Mouse (Mus musculus) liver, postnatal 0 days (tissue): ENCODE results near the gene Nthl1.

Experiments
- CTCF ChIP-seq: sonication (generic); IDR thresholded peaks from 2 replicates; pipeline ENCODE4 v1.5.1; 2016; ENCODE audit warnings: antibody characterized with exemption, low read depth
- EP300 ChIP-seq: IDR thresholded peaks from 2 replicates; pipeline ENCODE4 v1.6.1; 2016; ENCODE audit warnings: antibody characterized with exemption, low read depth, mild to moderate bottlenecking

DNA sequence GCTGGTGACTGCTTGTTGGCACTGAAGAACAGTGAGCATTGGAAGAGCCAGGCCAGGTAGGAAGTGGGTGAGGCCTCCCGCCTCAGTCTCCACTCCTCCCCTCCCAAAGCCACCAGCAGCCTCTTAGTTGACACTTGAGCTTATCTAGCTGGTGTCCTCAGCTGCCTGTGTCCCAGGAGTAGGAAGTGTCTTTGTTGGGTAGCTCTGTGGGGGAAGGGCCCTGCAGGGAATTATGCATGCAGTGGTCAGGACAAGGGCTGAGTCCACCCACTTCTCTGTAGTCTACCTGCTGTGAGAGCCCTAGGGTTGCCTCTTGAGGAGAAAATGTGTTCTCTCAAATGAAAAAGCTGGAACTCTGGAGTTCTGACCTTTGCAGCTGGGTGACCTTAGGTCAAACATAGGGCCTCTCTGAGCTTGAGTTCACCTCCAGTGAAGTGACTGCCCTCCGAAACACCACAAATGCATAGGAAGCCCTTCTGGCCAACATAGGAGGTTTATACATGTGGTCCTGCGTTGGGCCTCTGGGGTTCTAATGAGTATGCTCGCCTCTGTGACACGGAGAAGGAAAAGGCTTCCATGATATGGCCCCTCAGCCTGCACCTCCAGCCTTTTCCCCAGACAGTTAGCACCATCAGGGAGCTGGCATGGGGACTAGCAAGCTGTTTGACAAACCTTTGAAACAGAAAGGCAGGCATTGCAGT, 4.5 kb downstream of the Nthl1 start:
- no peak for TF ChIP-seq CTCF
- no peak for TF ChIP-seq EP300
